Mouse (Mus musculus) B cell, adult 67 days (primary cell): ENCODE results near the gene Vmn1r37. TPM values are rescaled to one million over a fixed set of nuclear protein-coding genes. Genes with fewer than 3 reads are reported as not detected.

Source experiments
- total RNA-seq, 2 experiments: library from RNA; stranded (reverse); gene quantifications; 4 replicates each; pipeline ENCODE4 v1.2.4; 2023

Gene Vmn1r37
- not detected for total RNA-seq

GRCm38 (mm10) chr6:66729082-66729481 is at the start of gene Vmn1r37:
Gene Vmn1r37, plus strand, starts transcription at chr6:66729382.

GRCm38 (mm10) chr6:66685806-66686205 is 43.4 kb upstream of the Vmn1r37 start, which contains the start of gene Vmn1r35:
Gene Vmn1r35, minus strand, starts transcription at chr6:66685906.

GRCm38 (mm10) chr6:66719068-66719467 is 10.1 kb upstream of the Vmn1r37 start, which contains the start of gene Vmn1r36:
Gene Vmn1r36, minus strand, starts transcription at chr6:66719168.

GRCm38 (mm10) chr6:66782527-66782926 is 53.3 kb downstream of the Vmn1r37 start, which contains the start of gene Vmn1r38:
Gene Vmn1r38, minus strand, starts transcription at chr6:66782627.

Other genes starting within 250 kb of the Vmn1r37 start
- 10 to 100 TPM; 18.5 to 20.1 TPM for gene Mad2l1, start 194.0 kb upstream of the Vmn1r37 start, total RNA-seq
- gene Vmn1r32, start 169.3 kb upstream of the Vmn1r37 start, total RNA-seq = not detected
- not detected for gene Vmn1r33, start 111.1 kb upstream of the Vmn1r37 start, total RNA-seq
- not detected for gene Vmn1r34, start 85.5 kb upstream of the Vmn1r37 start, total RNA-seq
- gene Vmn1r35, start 43.5 kb upstream of the Vmn1r37 start, total RNA-seq = not detected
- gene Vmn1r36, start 10.2 kb upstream of the Vmn1r37 start, total RNA-seq = not detected
- gene Vmn1r38, start 53.2 kb downstream of the Vmn1r37 start, total RNA-seq = not detected
- not detected for gene Vmn1r39, start 81.2 kb downstream of the Vmn1r37 start, total RNA-seq
- gene Gng12, start 167.0 kb downstream of the Vmn1r37 start, total RNA-seq = 1 to 10 TPM; 7.6 to 8.7 TPM